8 mouse cellular contexts compared by ENCODE assay signal in genomic region chr2:30698758-30699535, GRCm38 (mm10).
DNase-seq lines count a peak whose midpoint lies in the region; ATAC-seq and TF ChIP-seq lines count a peak whose summit lies in the region.

No protein-coding gene starts in this region.

- H3K4me3 ChIP-seq in kidney, adult 2 months (ENCODE audit: insufficient read depth, low read depth, low read length) = no peak overlapping the region
- H3K4me3 ChIP-seq in embryonic facial prominence, embryonic 12.5 days = no peak overlapping the region
- H3K4me3 ChIP-seq in limb, embryonic 15.5 days = no peak overlapping the region

- H3K9ac ChIP-seq in embryonic facial prominence, embryonic 12.5 days = no peak overlapping the region
- no peak overlapping the region for H3K9ac ChIP-seq in limb, embryonic 15.5 days

- no peak for ATAC-seq in embryonic facial prominence, embryonic 12.5 days (ENCODE audit: insufficient number of reproducible peaks, insufficient read depth, low FRiP score, low TSS enrichment)
- ATAC-seq in limb, embryonic 15.5 days (ENCODE audit: insufficient number of reproducible peaks, low FRiP score, low TSS enrichment, low read depth) = no peak

- peak; percentile 62 for DNase-seq in cerebellum, adult 9-10 months
- no peak for DNase-seq in cerebellum, postnatal 4 days (ENCODE audit: low spot score in 2 of 2)
- DNase-seq in kidney, adult 2 months = no peak
- no peak for DNase-seq in kidney, postnatal 10 days
- no peak for DNase-seq in right cerebral cortex, postnatal 36 days (ENCODE audit: low spot score in 2 of 2)
- no peak for DNase-seq in adrenal gland, postnatal 10 days

- H3K36me3 ChIP-seq in kidney, adult 2 months (ENCODE audit: control insufficient read depth, insufficient read depth, low read length) = no peaks in the 10 kb centered on the region
- no peaks in the 10 kb centered on the region for H3K36me3 ChIP-seq in embryonic facial prominence, embryonic 12.5 days
- no peaks in the 10 kb centered on the region for H3K36me3 ChIP-seq in limb, embryonic 15.5 days

- peak overlapping the region; percentile 39; the same call in 1 of the 2 replicates for H3K27ac ChIP-seq in kidney, adult 2 months (ENCODE audit: insufficient read depth, low read depth, low read length)
- peak overlapping the region; percentile 46; the same call in 1 of the 2 replicates for H3K27ac ChIP-seq in embryonic facial prominence, embryonic 12.5 days
- H3K27ac ChIP-seq in limb, embryonic 15.5 days = peak overlapping the region; percentile 6

- H3K9me3 ChIP-seq in embryonic facial prominence, embryonic 12.5 days = no peaks in the 10 kb centered on the region
- H3K9me3 ChIP-seq in limb, embryonic 15.5 days = no peaks in the 10 kb centered on the region

- 58% methylated on average over 6 of the region's 6 CpGs for WGBS in kidney, adult 2 months
- WGBS in embryonic facial prominence, embryonic 12.5 days = 73% methylated on average over 6 of the region's 6 CpGs
- 70% methylated on average over 6 of the region's 6 CpGs for WGBS in limb, embryonic 15.5 days

- peaks cover 35% of the 10 kb centered on the region for H3K4me1 ChIP-seq in kidney, adult 2 months (ENCODE audit: control insufficient read depth, insufficient read depth, low read length)
- H3K4me1 ChIP-seq in embryonic facial prominence, embryonic 12.5 days = peaks cover 32% of the 10 kb centered on the region
- peaks cover 37% of the 10 kb centered on the region for H3K4me1 ChIP-seq in limb, embryonic 15.5 days

- no peak for TF ChIP-seq CTCF in kidney, adult 2 months (conservative IDR thresholded peaks at IDR 0.05; ENCODE audit: insufficient read depth, insufficient read length, low read depth, low read length)

- H3K4me2 ChIP-seq in embryonic facial prominence, embryonic 12.5 days (replicated peaks) = no peak overlapping the region
- no peak overlapping the region for H3K4me2 ChIP-seq in limb, embryonic 15.5 days

- TF ChIP-seq POLR2A in kidney, adult 2 months (IDR thresholded peaks at IDR 0.05; ENCODE audit: low read depth, low read length) = no peak

- H3K27me3 ChIP-seq in kidney, adult 2 months (replicated peaks; ENCODE audit: control insufficient read depth, insufficient read depth, low read length) = no peaks in the 10 kb centered on the region
- no peaks in the 10 kb centered on the region for H3K27me3 ChIP-seq in embryonic facial prominence, embryonic 12.5 days
- no peaks in the 10 kb centered on the region for H3K27me3 ChIP-seq in limb, embryonic 15.5 days
